Mouse (Mus musculus): Measurements from ENCODE around the gene Slc51b. TPM values are rescaled to one million over a fixed set of nuclear protein-coding genes. Genes with fewer than 3 reads are reported as not detected.
A peak's percentile ranks its signal among the peaks of the same experiment; 100 is the strongest.

Slc51b gene
- not detected for total RNA-seq (2021)

DNA sequence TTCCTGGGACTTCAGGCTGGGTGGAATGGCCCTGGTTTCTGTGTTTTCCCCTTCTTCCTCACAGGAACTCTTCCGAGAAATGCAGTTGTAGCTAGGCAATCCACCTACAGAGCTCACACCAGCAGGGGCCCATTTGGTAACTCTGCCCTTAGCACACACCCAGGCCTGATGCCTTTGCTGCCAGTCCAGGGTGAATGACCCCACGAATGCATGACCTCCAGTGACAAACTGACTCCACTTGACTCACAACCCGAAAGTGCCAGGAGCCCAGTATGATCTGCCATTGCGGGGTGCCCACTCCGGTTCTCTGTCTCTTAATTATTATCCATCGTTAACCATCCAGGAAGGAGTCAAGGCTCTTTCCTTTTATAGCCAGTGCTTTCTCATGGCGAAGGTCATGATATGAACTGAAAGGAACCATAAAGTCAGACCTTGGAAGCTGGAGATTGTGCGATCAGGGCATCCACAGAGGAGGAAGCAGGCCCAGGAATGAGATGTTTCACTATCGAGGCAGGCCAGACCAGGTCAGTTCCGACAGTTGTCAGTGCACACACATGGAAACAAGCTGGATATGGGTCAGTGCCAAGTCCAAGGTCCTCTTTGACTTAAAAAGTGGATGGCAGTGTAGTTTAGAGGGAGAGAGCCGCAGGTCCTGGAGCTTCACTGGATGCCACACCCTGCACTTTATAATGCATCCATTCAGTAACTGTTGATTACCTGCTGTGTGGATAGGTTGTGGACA, at the start of gene Slc51b:
Gene Slc51b, minus strand, starts transcription at position 196 of the 742 bp plus-strand sequence.
- intact Hi-C loops (cut with DNase I), result no loop called here
- DNase-seq, result no peak

DNA sequence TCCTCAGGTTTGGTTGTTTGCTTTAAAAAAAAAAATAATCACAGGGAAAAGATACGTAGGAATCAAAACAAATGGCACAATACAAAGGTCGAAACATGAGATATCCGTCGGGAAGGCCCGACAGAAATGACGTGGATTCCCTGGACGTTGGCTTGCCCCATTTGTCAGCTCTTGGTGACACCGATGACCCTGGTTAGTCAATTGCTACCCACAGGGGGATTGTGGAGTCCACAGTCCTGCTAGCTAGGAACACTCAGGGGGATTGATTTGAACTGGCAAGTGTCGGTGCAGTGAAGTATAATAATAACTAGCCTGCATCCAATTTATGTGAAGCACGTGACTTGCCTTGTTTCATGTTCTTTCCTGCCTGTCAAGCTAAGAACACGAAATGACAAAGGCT, 44.9 kb upstream of the Slc51b start:
- intact Hi-C loops (cut with DNase I), result no loop called here
- no peak for DNase-seq

DNA sequence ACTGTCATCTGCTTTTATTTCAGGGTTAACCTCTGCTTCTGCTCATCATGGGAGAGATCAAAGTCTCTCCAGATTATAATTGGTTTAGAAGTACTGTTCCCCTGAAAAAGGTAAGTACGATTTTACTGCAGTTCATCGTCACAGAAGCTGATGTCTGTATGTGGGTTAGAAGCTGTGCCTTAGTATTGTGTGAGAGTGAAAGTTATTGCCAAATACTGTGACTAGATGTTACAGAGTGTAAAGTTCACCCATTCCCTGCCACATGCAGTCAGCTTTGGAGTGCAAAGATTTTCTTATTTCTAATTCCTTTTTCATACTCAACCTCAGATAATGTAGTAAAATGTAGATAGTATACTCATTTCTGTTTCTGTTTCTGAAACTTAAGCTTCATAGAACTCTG, 42.5 kb upstream of the Slc51b start:
- DNase-seq, result no peak
- intact Hi-C loops (cut with DNase I), result no loop called here

DNA sequence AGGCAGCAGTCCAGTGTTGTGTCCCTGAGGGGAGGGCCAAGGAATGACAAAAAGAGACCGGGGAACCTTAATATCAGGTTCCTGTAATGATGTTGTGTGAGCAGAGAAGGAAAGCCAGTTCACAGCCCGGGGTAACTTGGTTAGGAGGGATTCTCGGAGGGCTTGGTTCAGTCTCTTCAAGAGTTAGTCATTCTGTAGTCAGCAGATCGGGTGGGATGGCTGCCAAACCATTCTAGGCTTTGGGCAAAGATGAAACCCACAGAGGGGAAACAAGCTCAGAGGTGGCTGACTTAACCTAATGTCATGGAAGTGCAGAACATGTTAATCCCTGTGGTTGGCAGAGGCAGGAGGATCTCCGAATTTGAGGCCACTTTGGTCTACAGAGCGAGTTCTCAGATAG, 41.4 kb upstream of the Slc51b start:
- DNase-seq, result peak; percentile 26 to 31
- intact Hi-C loops (cut with DNase I), result loop anchor here (5.0 kb wide), 1 partner anchor 113 kb away; no protein-coding TSS in a partner anchor

DNA sequence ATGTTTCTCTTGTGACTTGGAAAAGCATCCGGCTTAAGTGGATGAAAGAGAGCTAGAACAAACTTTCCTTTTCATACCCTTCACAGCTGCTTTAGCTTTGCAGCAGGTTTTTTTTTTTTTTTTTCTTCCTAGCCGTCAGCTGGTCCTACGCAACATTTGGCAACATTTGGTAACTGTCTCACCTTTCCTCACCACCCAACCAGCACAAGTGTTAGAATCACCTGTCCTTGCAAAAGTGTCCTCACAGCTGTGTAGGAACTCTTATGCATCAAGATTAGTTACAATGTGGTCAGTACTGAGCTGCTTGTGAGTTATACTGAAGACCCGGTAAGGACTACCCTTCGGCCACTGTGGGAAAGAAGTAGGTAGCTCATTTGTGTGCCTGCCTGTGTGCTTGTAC, 39.8 kb upstream of the Slc51b start:
- intact Hi-C loops (cut with DNase I), result loop anchor here (5.0 kb wide), 1 partner anchor 115 kb away; no protein-coding TSS in a partner anchor
- DNase-seq, result no peak

DNA sequence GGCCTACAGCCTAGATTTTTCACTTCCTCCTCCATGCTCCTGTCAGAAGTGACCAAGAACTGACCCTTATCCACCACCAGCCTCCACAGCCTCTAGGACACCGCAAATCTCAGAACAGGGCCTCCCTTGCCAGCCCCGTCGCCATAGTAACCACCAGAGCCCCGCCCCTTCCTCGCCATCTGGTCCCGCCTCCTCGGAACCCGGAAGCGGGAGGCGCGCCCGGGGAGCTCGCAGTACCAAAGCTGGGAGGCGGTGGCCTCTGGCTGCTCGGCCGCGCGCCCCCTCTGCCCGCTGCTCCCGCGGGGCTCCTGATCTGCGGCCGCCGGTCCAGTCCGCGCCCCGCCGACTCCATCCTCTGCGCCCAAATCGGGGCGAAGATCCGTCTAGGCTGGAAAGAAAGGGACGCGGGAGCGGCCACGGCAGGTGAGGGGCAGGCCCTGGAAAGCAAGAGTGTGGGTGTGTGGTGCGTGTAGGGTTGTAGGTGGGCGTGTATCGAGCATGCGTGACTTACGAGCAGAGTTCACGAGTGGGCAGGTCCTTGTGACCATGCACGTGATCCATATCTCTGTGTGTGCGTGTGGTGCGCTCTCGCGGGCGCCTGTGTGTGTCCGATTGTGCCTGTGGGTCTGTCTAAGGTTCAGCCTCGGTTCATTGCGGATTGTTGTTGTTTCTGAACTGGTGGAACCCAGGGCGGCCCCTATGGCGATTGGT, 38.1 kb upstream of the Slc51b start, which contains the start of gene Spg21:
Gene Spg21, plus strand, starts transcription at position 216 of the 711 bp plus-strand sequence.
- DNase-seq, result peak; percentile 98
- intact Hi-C loops (cut with DNase I), result loop anchor here (5.0 kb wide), 1 partner anchor 116 kb away; no protein-coding TSS in a partner anchor

DNA sequence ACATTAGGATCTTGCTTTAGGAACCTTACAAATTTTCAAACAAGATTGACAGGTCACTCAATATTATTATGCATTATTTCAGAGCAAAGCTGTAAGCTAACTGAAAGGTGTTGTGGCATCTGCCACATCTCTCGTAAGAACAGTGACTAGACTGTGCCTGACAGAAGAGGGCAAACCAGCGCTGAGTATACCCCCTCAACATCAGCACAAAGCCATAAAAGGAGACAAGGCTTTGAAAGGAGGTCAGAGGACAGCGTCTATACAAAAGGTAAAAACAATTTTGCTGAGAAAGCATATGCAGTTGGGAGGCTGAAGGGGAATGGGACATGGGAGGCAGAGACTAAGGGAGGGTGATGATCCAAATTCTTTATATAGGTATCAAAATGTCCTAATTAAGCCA, 37.4 kb upstream of the Slc51b start:
- DNase-seq, result no peak
- intact Hi-C loops (cut with DNase I), result loop anchor here (5.0 kb wide), 1 partner anchor 117 kb away; no protein-coding TSS in a partner anchor

DNA sequence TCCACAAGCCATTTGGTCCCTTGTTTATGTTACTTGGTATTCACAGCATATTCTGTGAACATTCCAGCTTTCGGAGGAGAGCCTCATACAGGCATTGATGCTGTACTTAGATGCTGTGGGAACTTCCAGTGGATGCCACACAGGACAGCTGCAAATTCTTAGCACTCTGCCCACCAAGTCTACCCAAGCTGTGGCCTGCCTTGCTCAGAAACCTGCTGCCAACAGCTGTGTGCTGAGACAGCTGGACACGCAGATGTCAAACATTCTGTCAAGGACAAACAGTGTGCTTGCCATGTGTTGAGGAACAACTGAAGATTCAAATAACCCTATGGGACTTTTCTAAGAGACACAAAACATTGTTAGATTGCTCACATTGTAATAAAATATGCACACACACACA, 36.2 kb upstream of the Slc51b start:
- intact Hi-C loops (cut with DNase I), result no loop called here
- DNase-seq, result no peak

DNA sequence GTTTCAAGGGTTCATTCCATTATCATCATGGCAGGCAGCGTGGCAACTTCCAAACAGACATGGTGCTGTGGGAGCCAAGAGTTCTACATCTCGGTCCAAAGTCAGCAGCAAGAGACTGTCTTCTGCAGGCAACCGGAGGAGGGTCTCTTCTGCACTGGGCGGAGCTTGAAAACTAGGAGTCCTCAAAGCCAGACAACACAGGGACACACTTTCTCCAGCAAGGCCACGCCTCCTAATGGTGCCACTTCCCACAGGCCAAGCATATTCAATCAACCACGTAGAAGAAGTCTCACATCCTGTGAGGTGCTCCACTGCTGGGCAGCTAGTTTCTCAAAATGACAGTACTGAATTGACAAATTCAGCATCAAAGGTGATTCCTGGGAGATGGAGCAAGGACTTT, 25.2 kb upstream of the Slc51b start:
- DNase-seq, result no peak
- intact Hi-C loops (cut with DNase I), result no loop called here

DNA sequence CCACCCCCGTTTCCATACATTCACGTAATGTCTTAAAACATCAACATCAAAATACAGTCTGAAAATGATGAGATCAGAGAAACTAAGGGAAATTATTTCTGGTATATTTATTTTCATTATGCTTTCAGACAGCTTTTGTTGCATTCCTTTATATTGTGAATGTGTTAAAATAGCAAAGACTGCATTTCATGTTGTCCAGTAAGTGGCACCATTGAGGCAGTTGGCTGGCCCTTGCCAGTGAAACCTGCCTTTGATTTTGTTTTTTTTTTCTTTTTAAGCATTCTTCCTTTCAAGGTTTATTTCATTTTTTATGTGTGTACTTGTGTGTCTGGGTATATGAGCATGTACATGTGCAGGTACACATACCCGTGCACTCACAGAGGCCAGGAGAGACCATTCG, 21.9 kb upstream of the Slc51b start:
- intact Hi-C loops (cut with DNase I), result no loop called here
- DNase-seq, result no peak

DNA sequence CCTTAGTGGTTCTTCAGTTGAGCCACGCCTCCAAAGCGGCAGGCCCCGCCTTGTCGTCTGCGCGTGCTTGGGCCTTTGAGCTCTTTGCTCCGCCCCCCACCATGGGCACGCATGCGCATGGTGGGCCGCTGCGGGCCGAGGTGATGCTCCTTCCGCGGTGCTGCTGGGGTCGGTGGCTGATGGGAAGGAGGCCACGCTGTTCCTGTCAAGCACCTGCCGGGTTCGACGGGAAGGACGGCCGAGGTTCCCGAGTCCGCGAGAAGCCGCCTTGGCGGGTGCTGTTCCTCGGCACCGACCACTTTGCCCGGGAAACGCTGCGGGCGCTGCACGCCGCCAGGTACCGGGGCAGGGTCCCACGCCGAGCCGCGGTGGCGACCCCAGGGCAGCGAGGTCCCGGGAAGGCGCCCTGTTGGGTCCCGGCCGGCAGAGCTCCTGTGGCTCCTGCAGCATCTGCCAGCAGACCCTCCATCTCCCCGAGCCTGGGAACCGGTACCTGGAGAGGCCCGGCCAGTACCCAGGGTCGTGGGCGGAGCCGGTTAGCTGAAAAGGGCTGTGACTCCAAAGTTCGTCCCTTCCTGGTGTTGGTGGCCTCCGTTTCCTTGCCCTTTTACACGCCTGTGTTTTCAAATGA, 13.0 kb upstream of the Slc51b start, which contains the start of gene Mtfmt:
Gene Mtfmt, plus strand, starts transcription at position 112 of the 631 bp plus-strand sequence.
- intact Hi-C loops (cut with DNase I), result loop anchor here (10.0 kb wide), 1 partner anchor 211 kb away; no protein-coding TSS in a partner anchor
- peak; percentile 91 to 93 for DNase-seq

DNA sequence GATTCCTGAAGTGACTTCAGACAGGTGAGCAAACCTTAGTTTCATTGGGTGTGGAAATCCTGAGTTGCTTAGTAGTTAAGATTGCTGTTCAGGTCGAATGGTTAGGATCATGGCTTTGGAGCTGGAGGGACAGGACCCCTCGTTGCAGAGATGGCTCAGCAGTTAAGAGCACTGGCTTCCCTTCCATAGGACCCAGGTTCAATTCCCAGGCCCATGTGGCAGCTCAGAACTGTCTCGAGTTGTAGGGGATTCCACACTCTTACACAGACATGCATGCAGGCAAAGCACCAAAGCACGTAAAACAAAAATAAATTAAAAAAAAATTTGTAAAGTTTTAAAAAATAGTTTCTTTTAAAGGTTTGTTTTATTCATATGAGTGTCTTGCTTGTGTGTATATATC, 12.5 kb upstream of the Slc51b start:
- intact Hi-C loops (cut with DNase I), result loop anchor here (10.0 kb wide), 1 partner anchor 210 kb away; no protein-coding TSS in a partner anchor
- DNase-seq, result no peak

DNA sequence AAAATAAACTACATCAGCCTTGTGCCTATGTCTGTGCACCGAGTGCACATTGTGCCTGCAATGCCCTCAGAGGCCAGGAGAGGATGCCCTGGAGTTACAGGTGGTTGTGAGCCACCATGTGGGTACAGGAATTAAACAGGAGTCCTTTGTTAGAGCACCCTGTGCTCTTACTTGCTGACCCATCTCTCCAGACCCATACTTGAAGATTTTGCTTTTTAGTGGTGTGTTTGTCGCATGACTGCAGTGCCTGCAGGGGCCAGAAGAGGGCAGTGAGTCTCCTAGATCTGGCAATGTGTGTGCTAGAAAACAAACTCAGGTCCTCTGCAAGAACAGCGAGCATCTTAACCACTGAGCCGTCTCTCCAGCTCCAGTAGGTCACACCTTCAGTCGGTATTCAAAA, 11.4 kb upstream of the Slc51b start:
- peak; percentile 24 to 38 for DNase-seq
- intact Hi-C loops (cut with DNase I), result loop anchor here (5.0 to 10.0 kb wide), 2 partner anchors 209 to 297 kb away; no protein-coding TSS in a partner anchor

DNA sequence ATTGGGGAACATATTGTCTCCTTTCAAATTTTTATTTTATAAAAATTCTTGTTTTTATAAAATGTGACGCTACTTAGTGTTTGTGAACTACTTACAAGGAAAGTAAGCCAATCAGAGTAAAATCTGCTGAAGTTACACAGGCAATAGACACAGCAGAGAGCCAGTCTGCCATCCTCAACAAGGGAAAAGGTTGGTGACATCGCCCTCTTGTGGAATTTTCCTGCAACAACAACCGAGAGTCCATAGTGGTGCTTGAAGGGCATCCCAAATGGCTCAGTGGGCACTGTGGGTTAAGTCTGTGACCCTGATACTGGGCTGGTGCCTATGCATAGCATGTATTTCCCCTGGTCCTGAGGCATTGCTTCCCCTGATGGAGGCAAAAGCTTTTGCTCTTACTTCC, 9.5 kb upstream of the Slc51b start:
- DNase-seq, result peak; percentile 81 to 86

DNA sequence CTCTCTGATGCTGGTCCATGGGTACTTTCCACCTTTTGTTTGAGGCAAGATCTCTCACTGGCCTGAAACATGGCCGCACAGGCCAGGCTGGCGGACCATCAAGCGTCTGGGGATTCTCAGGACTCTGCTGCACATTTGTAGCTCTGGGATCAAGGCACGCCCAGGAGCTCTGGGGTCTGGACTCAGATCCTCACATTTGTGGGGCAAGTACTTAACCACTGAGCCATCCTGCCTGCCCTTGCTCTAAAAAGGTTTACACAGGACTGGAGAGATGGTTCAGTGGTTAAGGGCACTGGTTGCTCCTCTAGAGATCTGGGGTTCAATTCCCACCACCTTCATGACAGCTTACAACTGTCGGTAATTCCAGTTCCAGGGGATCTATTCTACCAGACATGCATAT, 8.2 kb upstream of the Slc51b start:
- no peak for DNase-seq
- intact Hi-C loops (cut with DNase I), result loop anchor here (5.0 to 10.0 kb wide), 2 partner anchors 206 to 294 kb away; no protein-coding TSS in a partner anchor

More for the DNA sequence above, 9.5 kb upstream of the Slc51b start:
- intact Hi-C loops (cut with DNase I), result loop anchor here (1.0 to 10.0 kb wide), 5 partner anchors 39 to 295 kb away; partner anchors contain the start of gene Plekho2

DNA sequence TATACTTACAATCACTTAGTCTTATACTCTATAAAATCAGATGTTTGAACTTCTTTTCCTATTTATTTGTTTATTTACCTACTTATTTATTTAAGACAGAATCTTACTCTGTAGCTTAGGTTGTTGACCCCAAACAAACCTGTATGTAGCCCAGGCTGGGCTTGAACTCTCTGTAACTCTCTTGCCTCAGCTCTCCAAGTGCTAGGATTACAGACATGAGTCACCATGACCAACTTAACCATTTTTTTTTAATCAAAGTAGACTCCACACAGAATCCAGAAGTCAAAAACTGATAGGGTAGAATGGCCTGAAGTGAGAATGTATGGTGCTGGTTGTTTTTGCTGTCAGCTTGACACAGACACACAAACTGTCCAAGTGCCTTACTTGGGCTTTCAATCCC, 7.6 kb upstream of the Slc51b start:
- intact Hi-C loops (cut with DNase I), result loop anchor here (5.0 to 10.0 kb wide), 2 partner anchors 206 to 293 kb away; no protein-coding TSS in a partner anchor
- DNase-seq, result no peak

DNA sequence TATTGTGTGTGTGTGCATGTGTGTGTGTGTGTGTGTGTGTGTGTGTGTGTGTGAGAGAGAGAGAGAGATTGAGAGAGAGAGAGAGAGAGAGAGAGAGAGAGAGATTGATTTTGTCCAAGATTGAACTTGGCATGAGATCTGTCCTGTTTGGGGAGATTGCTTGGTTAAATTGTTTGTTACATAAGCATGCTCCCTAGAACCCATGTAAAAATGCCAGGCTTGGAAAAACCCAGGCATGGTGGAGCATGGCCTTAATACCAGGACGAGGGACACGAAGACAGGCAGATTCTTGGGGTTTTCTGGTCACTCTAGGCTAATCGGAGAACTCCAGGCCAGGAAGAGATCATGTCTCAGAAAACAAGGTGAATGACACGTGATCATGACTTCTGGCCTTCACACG, 5.2 kb upstream of the Slc51b start:
- DNase-seq, result no peak
- intact Hi-C loops (cut with DNase I), result no loop called here

DNA sequence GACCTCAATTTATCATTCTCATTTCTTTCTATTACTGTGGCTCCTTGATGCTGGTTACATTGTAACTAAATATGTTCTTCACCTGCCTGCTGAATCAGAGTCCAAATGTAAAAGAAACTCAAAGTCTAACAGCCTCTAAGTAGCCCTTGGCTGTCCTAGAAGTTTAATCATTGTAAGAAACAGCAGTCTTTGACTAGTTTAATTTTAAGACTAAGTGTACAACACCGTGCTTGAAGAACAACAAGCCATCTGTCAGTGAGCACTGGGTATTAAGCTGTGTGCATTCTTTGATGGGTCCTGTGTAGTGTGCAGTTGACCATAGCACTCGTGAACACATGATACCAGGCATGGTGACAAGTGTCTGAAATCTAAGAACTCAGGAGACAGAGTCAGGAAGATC, 4.8 kb upstream of the Slc51b start:
- no peak for DNase-seq
- intact Hi-C loops (cut with DNase I), result no loop called here

DNA sequence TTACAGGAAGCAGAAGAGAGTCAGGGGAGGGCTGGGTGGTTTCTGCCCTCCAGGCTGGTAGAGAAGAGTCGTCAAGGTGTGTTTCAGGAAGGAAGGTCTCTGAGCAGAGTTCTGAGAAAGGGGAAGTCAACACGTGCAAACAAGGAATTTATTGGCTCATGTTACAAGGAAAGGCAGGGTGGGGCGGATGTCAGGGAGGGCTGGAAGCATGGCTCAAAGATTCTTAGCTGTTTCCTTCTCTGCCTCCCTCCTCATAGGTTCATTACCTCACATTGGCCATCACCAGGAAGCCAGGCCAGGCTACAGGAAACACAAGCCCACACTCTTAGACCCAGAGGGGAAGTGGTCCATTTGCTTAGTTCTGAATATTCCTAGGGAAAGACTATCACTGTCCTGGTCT, 1.6 kb upstream of the Slc51b start:
- intact Hi-C loops (cut with DNase I), result no loop called here
- DNase-seq, result no peak

DNA sequence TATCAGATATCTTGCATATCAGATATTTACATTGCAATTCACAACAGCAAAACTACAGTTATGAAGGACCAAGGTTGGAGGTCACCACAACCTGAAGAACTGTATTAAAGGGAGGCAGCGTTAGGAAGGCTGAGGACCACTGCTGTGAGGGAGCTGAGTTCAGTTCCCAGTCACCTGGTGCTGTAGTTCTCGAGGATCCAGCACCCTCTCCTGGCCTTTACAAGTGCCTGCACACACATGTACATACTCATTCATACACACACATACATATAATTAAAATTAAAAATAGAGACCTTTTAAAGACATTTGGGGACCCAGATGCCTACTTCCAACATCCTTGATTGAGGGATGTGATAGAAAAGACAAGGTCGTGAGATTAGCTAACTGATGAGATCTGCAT, 3.1 kb downstream of the Slc51b start:
- intact Hi-C loops (cut with DNase I), result no loop called here
- DNase-seq, result no peak

DNA sequence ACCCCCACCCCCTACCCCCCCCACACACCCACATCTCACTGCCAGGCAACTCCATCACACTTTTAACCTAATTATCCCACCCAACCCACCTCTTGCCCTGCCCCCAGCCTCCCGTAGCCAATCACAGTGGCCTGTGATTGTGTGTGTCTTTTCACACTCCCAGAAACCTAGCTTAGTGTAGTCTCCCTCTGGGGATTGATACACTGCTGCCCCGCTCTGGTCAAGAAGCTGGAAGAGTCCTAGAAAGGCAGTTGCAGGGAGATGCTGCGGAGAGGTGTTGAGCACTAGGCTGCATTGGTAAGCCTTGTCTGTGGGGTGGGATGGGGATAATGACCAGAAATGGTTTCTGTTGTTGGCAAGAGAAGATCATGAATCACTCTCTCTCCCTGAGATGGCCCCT, 5.0 kb downstream of the Slc51b start:
- intact Hi-C loops (cut with DNase I), result no loop called here
- no peak for DNase-seq

Data from heart, postnatal 36 days (tissue).